14 mouse cellular contexts compared by ENCODE assay signal in the genomic region with DNA sequence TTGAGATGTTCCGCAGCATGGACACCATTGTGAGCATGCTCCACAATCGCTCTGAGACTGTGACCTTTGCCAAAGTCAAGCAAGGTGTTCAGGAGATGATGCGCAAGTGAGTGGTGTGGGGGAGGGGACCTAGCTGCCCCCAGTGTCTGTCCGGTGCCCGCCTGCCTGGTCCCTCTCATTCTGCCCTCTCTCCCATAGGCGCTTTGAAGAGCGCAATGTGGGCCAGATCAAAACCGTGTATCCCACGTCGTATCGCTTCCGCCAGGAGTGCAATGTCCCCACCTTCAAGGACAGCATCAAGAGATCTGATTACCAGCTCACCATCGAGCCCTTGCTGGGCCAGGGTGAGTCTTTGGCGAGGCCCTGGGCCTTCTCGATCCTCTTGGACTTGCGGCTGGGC. TPM values are rescaled to one million over a fixed set of nuclear protein-coding genes. Genes with fewer than 3 reads are reported as not detected.
DNase-seq lines count a peak whose midpoint lies in the region; ATAC-seq and TF ChIP-seq lines count a peak whose summit lies in the region.
"Had no signal": no experiment of that assay in that cellular context is flagged by ENCODE, and none has a peak within 500 bp of the region (broad histone marks: within the 10 kb centered on the region; RNA-seq: fewer than 3 reads in every experiment).

No protein-coding gene starts in this region.

- no peak overlapping the region for H3K27ac ChIP-seq in heart, embryonic 10.5 days
- H3K27ac ChIP-seq in stomach, embryonic 14.5 days (ENCODE audit: low read length) = no peak overlapping the region
- H3K27ac ChIP-seq in stomach, postnatal 0 days (replicated peaks) = no peak overlapping the region
- no peak overlapping the region for H3K27ac ChIP-seq in limb, embryonic 14.5 days (replicated peaks; ENCODE audit: low read depth, low read length)

- TF ChIP-seq CTCF in stomach, postnatal 0 days (IDR thresholded peaks at IDR 0.05; ENCODE audit: low read depth) = no peak

- TF ChIP-seq POLR2A in limb, embryonic 14.5 days (IDR thresholded peaks at IDR 0.05; ENCODE audit: borderline replicate concordance, extremely low read depth, insufficient read depth, insufficient read length) = no peak

- H3K9ac ChIP-seq in stomach, embryonic 14.5 days (replicated peaks; ENCODE audit: low read depth, low read length) = no peak overlapping the region
- H3K9ac ChIP-seq in stomach, postnatal 0 days (ENCODE audit: low read length) = no peak overlapping the region
- H3K9ac ChIP-seq in limb, embryonic 14.5 days (ENCODE audit: low read depth, low read length, severe bottlenecking) = no peak overlapping the region

- H3K9me3 ChIP-seq in heart, embryonic 10.5 days = no peaks in the 10 kb centered on the region
- H3K9me3 ChIP-seq in stomach, embryonic 14.5 days (ENCODE audit: control insufficient read depth, low read depth, low read length) = no peaks in the 10 kb centered on the region
- H3K9me3 ChIP-seq in stomach, postnatal 0 days (ENCODE audit: control insufficient read depth, low read length) = no peaks in the 10 kb centered on the region
- H3K9me3 ChIP-seq in limb, embryonic 14.5 days (ENCODE audit: control insufficient read depth, low read length) = no peaks in the 10 kb centered on the region

- H3K4me2 ChIP-seq in stomach, embryonic 14.5 days (replicated peaks; ENCODE audit: low read depth, low read length) = peak overlapping the region; percentile 78
- H3K4me2 ChIP-seq in stomach, postnatal 0 days (replicated peaks; ENCODE audit: low read depth) = no peak overlapping the region
- no peak overlapping the region for H3K4me2 ChIP-seq in limb, embryonic 14.5 days (replicated peaks; ENCODE audit: low read depth, low read length, severe bottlenecking)

- peaks cover 58% of the 10 kb centered on the region for H3K36me3 ChIP-seq in heart, embryonic 10.5 days
- H3K36me3 ChIP-seq in stomach, embryonic 14.5 days (ENCODE audit: control insufficient read depth, insufficient read depth, low read length) = peaks cover 40% of the 10 kb centered on the region
- peaks cover 11% of the 10 kb centered on the region for H3K36me3 ChIP-seq in stomach, postnatal 0 days (ENCODE audit: control insufficient read depth, insufficient read depth, low read length)
- peaks cover 59% of the 10 kb centered on the region for H3K36me3 ChIP-seq in limb, embryonic 14.5 days (ENCODE audit: control insufficient read depth, insufficient read depth, low read length)

- H3K27me3 ChIP-seq in heart, embryonic 10.5 days (ENCODE audit: insufficient read depth, poor library complexity, severe bottlenecking) = no peaks in the 10 kb centered on the region
- H3K27me3 ChIP-seq in stomach, embryonic 14.5 days (ENCODE audit: control insufficient read depth, insufficient read depth, low read length) = no peaks in the 10 kb centered on the region
- H3K27me3 ChIP-seq in stomach, postnatal 0 days (ENCODE audit: control insufficient read depth, insufficient read depth, low read length) = no peaks in the 10 kb centered on the region
- H3K27me3 ChIP-seq in limb, embryonic 14.5 days (ENCODE audit: control insufficient read depth, insufficient read depth, low read length) = no peaks in the 10 kb centered on the region

- DNase-seq in heart, embryonic 10.5 days (ENCODE audit: low spot score) = no peak
- no peak for DNase-seq in heart, adult 8-10 months (ENCODE audit: low spot score)
- no peak for DNase-seq in stomach, postnatal 0 days (ENCODE audit: low spot score)
- no peak for DNase-seq in limb, embryonic 14.5 days (ENCODE audit: low spot score)
- no peak for DNase-seq in urinary bladder, postnatal 14 days (ENCODE audit: low spot score)
- no peak for DNase-seq in adrenal gland, adult 18-20 months (ENCODE audit: low spot score in 2 of 2)
- DNase-seq: adrenal gland, postnatal 25 days; gastrocnemius, postnatal 25 days; kidney, postnatal 14 days; layer of hippocampus, postnatal 36 days; lung, adult 18-20 months; right cerebral cortex, postnatal 4 days; thymus, postnatal 36 days had no signal

- no peak for TF ChIP-seq EP300 in stomach, postnatal 0 days (optimal IDR thresholded peaks at IDR 0.05)

- no peak for ATAC-seq in stomach, embryonic 14.5 days (ENCODE audit: insufficient number of reproducible peaks, insufficient read depth, low FRiP score, low read depth)
- ATAC-seq in stomach, postnatal 0 days (ENCODE audit: low FRiP score, low TSS enrichment) = no peak
- no peak for ATAC-seq in limb, embryonic 14.5 days (ENCODE audit: low FRiP score, low read depth)

- 95% methylated on average over 16 of the region's 16 CpGs for WGBS in heart, embryonic 10.5 days
- 94% methylated on average over 16 of the region's 16 CpGs for WGBS in stomach, embryonic 14.5 days
- WGBS in stomach, postnatal 0 days = 93% methylated on average over 16 of the region's 16 CpGs
- 92% methylated on average over 16 of the region's 16 CpGs for WGBS in limb, embryonic 14.5 days

- peaks cover 56% of the 10 kb centered on the region for H3K4me1 ChIP-seq in heart, embryonic 10.5 days
- H3K4me1 ChIP-seq in stomach, embryonic 14.5 days (ENCODE audit: control insufficient read depth, insufficient read depth, low read length) = peaks cover 24% of the 10 kb centered on the region
- H3K4me1 ChIP-seq in stomach, postnatal 0 days (replicated peaks; ENCODE audit: control insufficient read depth, insufficient read depth) = peaks cover 6% of the 10 kb centered on the region; the same call in 1 of the 2 replicates
- H3K4me1 ChIP-seq in limb, embryonic 14.5 days (ENCODE audit: control insufficient read depth, insufficient read depth, low read length) = peaks cover 20% of the 10 kb centered on the region

- peak overlapping the region; percentile 96 for H3K4me3 ChIP-seq in heart, embryonic 10.5 days
- no peak overlapping the region for H3K4me3 ChIP-seq in stomach, embryonic 14.5 days (ENCODE audit: low read depth, low read length)
- H3K4me3 ChIP-seq in stomach, postnatal 0 days (ENCODE audit: low read depth, low read length) = no peak overlapping the region
- peak overlapping the region; percentile 93; the same call in 1 of the 2 replicates for H3K4me3 ChIP-seq in limb, embryonic 14.5 days (replicated peaks; ENCODE audit: low read length)

RNA-seq across cellular contexts. Expression of gene Cdt1, which starts 2.2 kb away (rescaled TPM):
- 47.6 TPM in 2 replicates for polyA plus RNA-seq in heart, embryonic 10.5 days (2016; fragmentation: Nextera tagmentation; extraction: Ambion mirVana)
- total RNA-seq in heart, adult 8-10 months (2022) = 1 to 10 TPM; 1.9 to 2.4 (median 2.2) TPM
- 34.8 and 36.4 TPM in 2 replicates for polyA plus RNA-seq in stomach, embryonic 14.5 days (2014; fragmentation: Nextera tagmentation; extraction: Ambion mirVana)
- polyA plus RNA-seq in stomach, postnatal 0 days (2015; fragmentation: Nextera tagmentation; extraction: Ambion mirVana) = 11.8 TPM in 2 replicates
- 79.0 and 103 TPM in 2 replicates for polyA plus RNA-seq in limb, embryonic 14.5 days (2012; rRNA removed)
- polyA plus RNA-seq in limb, embryonic 14.5 days (2014; fragmentation: Nextera tagmentation; extraction: Ambion mirVana) = 34.0 and 34.2 TPM in 2 replicates
- 1 to 10 TPM; 4.7 to 4.9 TPM for total RNA-seq in adrenal gland, adult 18-20 months (2021)

RNA-seq across cellular contexts. Expression of gene Aprt, which starts 6.7 kb away (rescaled TPM):
- 318 and 361 TPM in 2 replicates for polyA plus RNA-seq in heart, embryonic 10.5 days (2016; fragmentation: Nextera tagmentation; extraction: Ambion mirVana)
- total RNA-seq in heart, adult 8-10 months (2022) = 10 to 100 TPM; 39.5 to 50.6 (median 44.3) TPM
- 394 and 436 TPM in 2 replicates for polyA plus RNA-seq in stomach, embryonic 14.5 days (2014; fragmentation: Nextera tagmentation; extraction: Ambion mirVana)
- polyA plus RNA-seq in stomach, postnatal 0 days (2015; fragmentation: Nextera tagmentation; extraction: Ambion mirVana) = 311 and 314 TPM in 2 replicates
- 199 and 217 TPM in 2 replicates for polyA plus RNA-seq in limb, embryonic 14.5 days (2012; rRNA removed)
- 348 and 382 TPM in 2 replicates for polyA plus RNA-seq in limb, embryonic 14.5 days (2014; fragmentation: Nextera tagmentation; extraction: Ambion mirVana)
- total RNA-seq in adrenal gland, adult 18-20 months (2021) = 10 to 100 TPM; 71.3 to 71.7 TPM

RNA-seq across cellular contexts. Expression of gene Piezo1, which starts 18.9 kb away (rescaled TPM):
- 23.7 and 29.3 TPM in 2 replicates for polyA plus RNA-seq in heart, embryonic 10.5 days (2016; fragmentation: Nextera tagmentation; extraction: Ambion mirVana)
- total RNA-seq in heart, adult 8-10 months (2022) = 10 to 100 TPM; 13.2 to 17.4 (median 13.7) TPM
- 15.6 and 24.2 TPM in 2 replicates for polyA plus RNA-seq in stomach, embryonic 14.5 days (2014; fragmentation: Nextera tagmentation; extraction: Ambion mirVana)
- polyA plus RNA-seq in stomach, postnatal 0 days (2015; fragmentation: Nextera tagmentation; extraction: Ambion mirVana) = 7.0 and 8.2 TPM in 2 replicates
- 93.3 and 120 TPM in 2 replicates for polyA plus RNA-seq in limb, embryonic 14.5 days (2012; rRNA removed)
- polyA plus RNA-seq in limb, embryonic 14.5 days (2014; fragmentation: Nextera tagmentation; extraction: Ambion mirVana) = 20.4 and 20.7 TPM in 2 replicates
- total RNA-seq in adrenal gland, adult 18-20 months (2021) = 10 to 100 TPM; 14.1 to 28.4 TPM

RNA-seq across cellular contexts. Expression of gene Galns, which starts 41.3 kb away (rescaled TPM):
- 8.1 and 11.9 TPM in 2 replicates for polyA plus RNA-seq in heart, embryonic 10.5 days (2016; fragmentation: Nextera tagmentation; extraction: Ambion mirVana)
- total RNA-seq in heart, adult 8-10 months (2022) = 1 to 10 TPM; 3.5 to 5.2 (median 4.4) TPM
- 12.6 and 14.6 TPM in 2 replicates for polyA plus RNA-seq in stomach, embryonic 14.5 days (2014; fragmentation: Nextera tagmentation; extraction: Ambion mirVana)
- 8.2 TPM in 2 replicates for polyA plus RNA-seq in stomach, postnatal 0 days (2015; fragmentation: Nextera tagmentation; extraction: Ambion mirVana)
- 14.7 and 17.1 TPM in 2 replicates for polyA plus RNA-seq in limb, embryonic 14.5 days (2012; rRNA removed)
- 12.0 and 12.7 TPM in 2 replicates for polyA plus RNA-seq in limb, embryonic 14.5 days (2014; fragmentation: Nextera tagmentation; extraction: Ambion mirVana)
- 1 to 10 TPM; 5.0 to 6.1 TPM for total RNA-seq in adrenal gland, adult 18-20 months (2021)

RNA-seq across cellular contexts. Expression of gene Trappc2l, which starts 41.4 kb away (rescaled TPM):
- 52.9 and 67.4 TPM in 2 replicates for polyA plus RNA-seq in heart, embryonic 10.5 days (2016; fragmentation: Nextera tagmentation; extraction: Ambion mirVana)
- 10 to 100 TPM; 62.8 to 66.2 (median 63.3) TPM for total RNA-seq in heart, adult 8-10 months (2022)
- 55.9 and 66.9 TPM in 2 replicates for polyA plus RNA-seq in stomach, embryonic 14.5 days (2014; fragmentation: Nextera tagmentation; extraction: Ambion mirVana)
- polyA plus RNA-seq in stomach, postnatal 0 days (2015; fragmentation: Nextera tagmentation; extraction: Ambion mirVana) = 48.0 and 49.5 TPM in 2 replicates
- polyA plus RNA-seq in limb, embryonic 14.5 days (2012; rRNA removed) = 96.8 and 129 TPM in 2 replicates
- 70.2 and 70.5 TPM in 2 replicates for polyA plus RNA-seq in limb, embryonic 14.5 days (2014; fragmentation: Nextera tagmentation; extraction: Ambion mirVana)
- 10 to 100 TPM; 63.1 to 64.5 TPM for total RNA-seq in adrenal gland, adult 18-20 months (2021)

Comparison
In these comparisons a context has a peak if more than half of its experiments do, and no peak if none do; other contexts are left out.
1. H3K4me3 ChIP-seq: peak in heart, embryonic 10.5 days (single experiment) and limb, embryonic 14.5 days (single experiment); none in stomach, embryonic 14.5 days (single experiment) and stomach, postnatal 0 days (single experiment).